Mouse (Mus musculus) kidney, embryonic 15.5 days (tissue): ENCODE measurements around the gene Rcn1. TPM values are rescaled to one million over a fixed set of nuclear protein-coding genes. Genes with fewer than 3 reads are reported as not detected.

ENCODE experiments used
- polyA plus RNA-seq: library from polyadenylated mRNA; unstranded; fragments of >200 nt; fragmentation: Nextera tagmentation; extraction: Ambion mirVana; gene quantifications from 2 replicates; pipeline ENCODE4 v1.2.1, GENCODE M21; 2015

Gene Rcn1
- polyA plus RNA-seq, 1 experiment from 2014 or later = 207 TPM

Other genes starting within 250 kb of the Rcn1 start
- 2.1 and 3.0 TPM in 2 replicates for gene Them7, start 175.0 kb downstream of the Rcn1 start, polyA plus RNA-seq